ENCODE assay signal across 8 mouse cellular contexts in genomic region chr5:134637820-134638367, GRCm38 (mm10). TPM values are rescaled to one million over a fixed set of nuclear protein-coding genes. Genes with fewer than 3 reads are reported as not detected.
DNase-seq lines count a peak whose midpoint lies in the region; ATAC-seq and TF ChIP-seq lines count a peak whose summit lies in the region.

No protein-coding gene starts in this region.

- no peaks in the 10 kb centered on the region for H3K27me3 ChIP-seq in heart, embryonic 12.5 days (replicated peaks)
- no peaks in the 10 kb centered on the region for H3K27me3 ChIP-seq in E14TG2a.4 (ENCODE audit: insufficient read depth, low read length)
- no peaks in the 10 kb centered on the region for H3K27me3 ChIP-seq in hindbrain, embryonic 12.5 days
- H3K27me3 ChIP-seq in midbrain, embryonic 10.5 days (ENCODE audit: low read depth, poor library complexity, severe bottlenecking): no peaks in the 10 kb centered on the region

- TF ChIP-seq CTCF in E14TG2a.4 (conservative IDR thresholded peaks at IDR 0.05; ENCODE audit: low read length): no peak

- peaks cover 10% of the 10 kb centered on the region for H3K4me1 ChIP-seq in heart, embryonic 12.5 days (replicated peaks)
- H3K4me1 ChIP-seq in E14TG2a.4 (replicated peaks; ENCODE audit: low read depth, low read length): peaks cover 71% of the 10 kb centered on the region
- peaks cover 18% of the 10 kb centered on the region for H3K4me1 ChIP-seq in hindbrain, embryonic 12.5 days
- peaks cover 17% of the 10 kb centered on the region for H3K4me1 ChIP-seq in midbrain, embryonic 10.5 days

- ATAC-seq in heart, embryonic 12.5 days (ENCODE audit: insufficient number of reproducible peaks, low FRiP score): no peak
- no peak for ATAC-seq in hindbrain, embryonic 12.5 days (ENCODE audit: low FRiP score)

- H3K9ac ChIP-seq in heart, embryonic 12.5 days: peak overlapping the region; percentile 96
- peak overlapping the region; percentile 99 for H3K9ac ChIP-seq in hindbrain, embryonic 12.5 days

- no peak for DNase-seq in heart, adult 18-20 months
- DNase-seq in midbrain, embryonic 10.5 days (ENCODE audit: low spot score): no peak
- DNase-seq in embryo, embryonic 9.5 days (ENCODE audit: extremely low spot score): no peak
- no peak for DNase-seq in ovary, adult 18-20 months (ENCODE audit: low spot score)
- no peak for DNase-seq in yolk sac, embryonic 10.5 days (ENCODE audit: low spot score)

- 29% methylated on average over 5 of the region's 5 CpGs for WGBS in heart, embryonic 12.5 days
- 38% methylated on average over 5 of the region's 5 CpGs for WGBS in hindbrain, embryonic 12.5 days
- 47% methylated on average over 5 of the region's 5 CpGs for WGBS in midbrain, embryonic 10.5 days

- peak overlapping the region; percentile 93 for H3K4me3 ChIP-seq in heart, embryonic 12.5 days
- H3K4me3 ChIP-seq in E14TG2a.4 (replicated peaks; ENCODE audit: low read length): peak overlapping the region; percentile 97
- peak overlapping the region; percentile 99 for H3K4me3 ChIP-seq in hindbrain, embryonic 12.5 days
- H3K4me3 ChIP-seq in midbrain, embryonic 10.5 days: peak overlapping the region; percentile 86

- peak overlapping the region; percentile 89 for H3K4me2 ChIP-seq in heart, embryonic 12.5 days
- H3K4me2 ChIP-seq in hindbrain, embryonic 12.5 days (replicated peaks): peak overlapping the region; percentile 67

- peaks cover 27% of the 10 kb centered on the region for H3K36me3 ChIP-seq in heart, embryonic 12.5 days
- peaks cover 44% of the 10 kb centered on the region for H3K36me3 ChIP-seq in E14TG2a.4 (ENCODE audit: insufficient read depth, low read length)
- H3K36me3 ChIP-seq in hindbrain, embryonic 12.5 days: peaks cover 25% of the 10 kb centered on the region
- H3K36me3 ChIP-seq in midbrain, embryonic 10.5 days: peaks cover 47% of the 10 kb centered on the region

- H3K9me3 ChIP-seq in heart, embryonic 12.5 days (replicated peaks): no peaks in the 10 kb centered on the region
- no peaks in the 10 kb centered on the region for H3K9me3 ChIP-seq in E14TG2a.4 (ENCODE audit: low read length)
- no peaks in the 10 kb centered on the region for H3K9me3 ChIP-seq in hindbrain, embryonic 12.5 days (replicated peaks)
- H3K9me3 ChIP-seq in midbrain, embryonic 10.5 days (replicated peaks): no peaks in the 10 kb centered on the region

- H3K27ac ChIP-seq in heart, embryonic 12.5 days (ENCODE audit: poor library complexity, severe bottlenecking): peak overlapping the region; percentile 95; the same call in 1 of the 2 replicates
- H3K27ac ChIP-seq in hindbrain, embryonic 12.5 days: no peak overlapping the region; the same call in 1 of the 2 replicates
- peak overlapping the region; percentile 97 for H3K27ac ChIP-seq in midbrain, embryonic 10.5 days (replicated peaks)

RNA-seq across cellular contexts. Expression of gene Eif4h, which starts 1.4 kb away (rescaled TPM):
- 341 and 342 TPM in 2 replicates for polyA plus RNA-seq in heart, embryonic 12.5 days (2016; fragmentation: Nextera tagmentation; extraction: Ambion mirVana)
- total RNA-seq in heart, adult 18-20 months (2021): 100 to 1,000 TPM; 132 to 136 TPM
- polyA plus RNA-seq in hindbrain, embryonic 12.5 days (2016; fragmentation: Nextera tagmentation; extraction: Ambion mirVana): 397 and 418 TPM in 2 replicates
- 537 and 556 TPM in 2 replicates for polyA plus RNA-seq in midbrain, embryonic 10.5 days (2016; fragmentation: Nextera tagmentation; extraction: Ambion mirVana)

RNA-seq across cellular contexts. Expression of gene Lat2, which starts 23.1 kb away (rescaled TPM):
- polyA plus RNA-seq in heart, embryonic 12.5 days (2016; fragmentation: Nextera tagmentation; extraction: Ambion mirVana): 2.4 and 2.8 TPM in 2 replicates
- total RNA-seq in heart, adult 18-20 months (2021): 1 to 10 TPM; 2.0 to 2.4 TPM
- polyA plus RNA-seq in hindbrain, embryonic 12.5 days (2016; fragmentation: Nextera tagmentation; extraction: Ambion mirVana): 3.4 and 5.2 TPM in 2 replicates
- 3.6 and 4.6 TPM in 2 replicates for polyA plus RNA-seq in midbrain, embryonic 10.5 days (2016; fragmentation: Nextera tagmentation; extraction: Ambion mirVana)

RNA-seq across cellular contexts. Expression of gene Limk1, which starts 50.5 kb away (rescaled TPM):
- polyA plus RNA-seq in heart, embryonic 12.5 days (2016; fragmentation: Nextera tagmentation; extraction: Ambion mirVana): 3.4 and 4.4 TPM in 2 replicates
- total RNA-seq in heart, adult 18-20 months (2021): 1 to 10 TPM; 4.3 to 5.1 TPM
- polyA plus RNA-seq in hindbrain, embryonic 12.5 days (2016; fragmentation: Nextera tagmentation; extraction: Ambion mirVana): 19.5 and 20.9 TPM in 2 replicates
- 8.0 and 9.8 TPM in 2 replicates for polyA plus RNA-seq in midbrain, embryonic 10.5 days (2016; fragmentation: Nextera tagmentation; extraction: Ambion mirVana)

RNA-seq across cellular contexts. Expression of gene Rfc2, which starts 56.7 kb away (rescaled TPM):
- 199 TPM in 2 replicates for polyA plus RNA-seq in heart, embryonic 12.5 days (2016; fragmentation: Nextera tagmentation; extraction: Ambion mirVana)
- total RNA-seq in heart, adult 18-20 months (2021): 10 to 100 TPM; 20.7 to 25.0 TPM
- polyA plus RNA-seq in hindbrain, embryonic 12.5 days (2016; fragmentation: Nextera tagmentation; extraction: Ambion mirVana): 226 and 228 TPM in 2 replicates
- 381 and 432 TPM in 2 replicates for polyA plus RNA-seq in midbrain, embryonic 10.5 days (2016; fragmentation: Nextera tagmentation; extraction: Ambion mirVana)
